Mouse (Mus musculus) intestine, postnatal 0 days (tissue): Measurements from ENCODE around the gene Tnik. TPM values are rescaled to one million over a fixed set of nuclear protein-coding genes. Genes with fewer than 3 reads are reported as not detected.

Experiments used
- ATAC-seq: fragments of 200-750 bp; cut with Nextera tagmentation; 2 replicates; pipeline ENCODE4 v1.8.0; 2017; ENCODE audit warnings: mild to moderate bottlenecking, moderate TSS enrichment, moderate library complexity
- H3K27ac ChIP-seq: fragments of 300-500 bp; sonication (generic); 2 replicates; pipeline ENCODE4 v1.5.1; 2014; ENCODE audit warnings: mild to moderate bottlenecking, low read depth, low read length, moderate library complexity
- H3K27me3 ChIP-seq: fragments of 300-500 bp; sonication (generic); replicated peaks from 2 replicates; pipeline ENCODE4 v1.6.1; 2014; ENCODE audit warnings: low read length, mixed read lengths; ENCODE audit not compliant: control insufficient read depth, insufficient read depth
- H3K36me3 ChIP-seq: fragments of 300-500 bp; sonication (generic); 2 replicates; pipeline ENCODE4 v1.6.1; 2014; ENCODE audit warnings: mild to moderate bottlenecking, moderate library complexity; ENCODE audit not compliant: control insufficient read depth, insufficient read depth
- H3K4me1 ChIP-seq: fragments of 300-500 bp; sonication (generic); replicated peaks from 2 replicates; pipeline ENCODE4 v1.6.1; 2014; ENCODE audit warnings: antibody characterized with exemption, low read length, mixed read lengths; ENCODE audit not compliant: control insufficient read depth, insufficient read depth
- H3K4me2 ChIP-seq: fragments of 300-500 bp; sonication (generic); replicated peaks from 2 replicates; pipeline ENCODE4 v1.6.1; 2014; ENCODE audit warnings: low read depth, mild to moderate bottlenecking, moderate library complexity
- H3K4me3 ChIP-seq: fragments of 300-500 bp; sonication (generic); 2 replicates; pipeline ENCODE4 v1.5.1; 2014; ENCODE audit warnings: low read depth, low read length
- H3K9ac ChIP-seq: fragments of 300-500 bp; sonication (generic); 2 replicates; pipeline ENCODE4 v1.6.1; 2014; ENCODE audit warnings: mild to moderate bottlenecking, low read depth, low read length
- H3K9me3 ChIP-seq: fragments of 300-500 bp; sonication (generic); 2 replicates; pipeline ENCODE4 v1.6.1; 2016; ENCODE audit warnings: mixed run types; ENCODE audit not compliant: control insufficient read depth
- CTCF ChIP-seq: sonication (generic); IDR thresholded peaks from 2 replicates; pipeline ENCODE4 v1.5.1; 2016; ENCODE audit warnings: low read depth, mild to moderate bottlenecking, control low read depth, antibody characterized with exemption, moderate library complexity
- WGBS: fragments of 180-500 bp; shearing (Covaris S2); extraction: QIAGEN DNeasy Blood & Tissue Kit; methylation state at CpG from one replicate; pipeline ENCODE4 v1.1.7; 2014; 5-methylcytosine and 5-hydroxymethylcytosine counted together
- polyA plus RNA-seq: library from polyadenylated mRNA; unstranded; fragments of >200 nt; fragmentation: Nextera tagmentation; extraction: Ambion mirVana; gene quantifications from 2 replicates; pipeline ENCODE4 v1.2.1, GENCODE M21; 2015

Gene Tnik
- polyA plus RNA-seq, 1 experiment from 2014 or later: 7.9 TPM

- no peak overlapping the region for H3K27ac ChIP-seq
- no peaks in the 10 kb centered on the region for H3K9me3 ChIP-seq
- 0 out of 2 replicates have a peak, but pooled peaks cover 8% of the 10 kb centered on the region for H3K4me1 ChIP-seq
- no peak for TF ChIP-seq CTCF
- peak; percentile 32; the same call in 1 of the 2 replicates for ATAC-seq
- 83% methylated on average over 4 of the region's 4 CpGs for WGBS
- no peaks in the 10 kb centered on the region for H3K27me3 ChIP-seq
- no peak overlapping the region for H3K4me2 ChIP-seq
- no peak overlapping the region for H3K9ac ChIP-seq
- H3K4me3 ChIP-seq: no peak overlapping the region
- H3K36me3 ChIP-seq: no peaks in the 10 kb centered on the region
Observed at GRCm38 (mm10) chr3:28236689-28237088, 26.3 kb upstream of the Tnik start.

- Histone ChIP-seq H3K4me3 (no peak overlapping the region), H3K4me1 (0 out of 2 replicates have a peak, but pooled peaks cover 4% of the 10 kb centered on the region), H3K9me3 (no peaks in the 10 kb centered on the region), H3K36me3 (no peaks in the 10 kb centered on the region), H3K4me2 (no peak overlapping the region), H3K9ac (no peak overlapping the region), H3K27ac (no peak overlapping the region), H3K27me3 (no peaks in the 10 kb centered on the region)
- peak; percentile 70 for ATAC-seq
- no peak for TF ChIP-seq CTCF
- WGBS: 42% methylated on average over 2 of the region's 2 CpGs
Observed at GRCm38 (mm10) chr3:28238136-28238535, 24.9 kb upstream of the Tnik start.

DNA sequence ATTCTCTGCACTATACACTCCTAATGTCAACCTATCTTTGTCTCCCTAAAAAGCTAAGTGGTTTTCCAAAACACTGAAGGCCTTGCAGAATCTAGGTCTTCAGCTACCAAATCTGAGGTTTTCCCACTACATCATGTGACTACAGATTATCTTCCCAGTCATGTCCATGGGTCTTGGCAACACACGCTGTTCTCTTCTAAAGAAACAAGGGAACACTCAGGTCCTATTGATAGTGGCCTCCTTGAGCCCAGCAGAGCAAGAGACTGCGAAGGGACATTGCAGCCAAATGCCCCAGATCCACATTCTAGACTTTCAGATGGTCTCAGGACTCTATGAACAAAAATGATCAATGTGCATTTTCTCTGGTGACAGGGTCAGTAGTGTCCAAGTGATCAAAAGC lies 20.5 kb upstream of the Tnik start:
- H3K4me3 ChIP-seq: no peak overlapping the region
- 95% methylated on average over 2 of the region's 2 CpGs for WGBS

GRCm38 (mm10) chr3:28244244-28244890 lies 18.6 kb upstream of the Tnik start:
- no peak overlapping the region for H3K4me2 ChIP-seq
- no peak for TF ChIP-seq CTCF

More for the DNA sequence above, 20.5 kb upstream of the Tnik start:
- Histone ChIP-seq H3K27ac (no peak overlapping the region), H3K27me3 (no peaks in the 10 kb centered on the region), H3K36me3 (no peaks in the 10 kb centered on the region), H3K9me3 (no peaks in the 10 kb centered on the region), H3K4me1 (no peaks in the 10 kb centered on the region), H3K4me2 (no peak overlapping the region), H3K9ac (no peak overlapping the region)
- ATAC-seq: no peak
- no peak for TF ChIP-seq CTCF

DNA sequence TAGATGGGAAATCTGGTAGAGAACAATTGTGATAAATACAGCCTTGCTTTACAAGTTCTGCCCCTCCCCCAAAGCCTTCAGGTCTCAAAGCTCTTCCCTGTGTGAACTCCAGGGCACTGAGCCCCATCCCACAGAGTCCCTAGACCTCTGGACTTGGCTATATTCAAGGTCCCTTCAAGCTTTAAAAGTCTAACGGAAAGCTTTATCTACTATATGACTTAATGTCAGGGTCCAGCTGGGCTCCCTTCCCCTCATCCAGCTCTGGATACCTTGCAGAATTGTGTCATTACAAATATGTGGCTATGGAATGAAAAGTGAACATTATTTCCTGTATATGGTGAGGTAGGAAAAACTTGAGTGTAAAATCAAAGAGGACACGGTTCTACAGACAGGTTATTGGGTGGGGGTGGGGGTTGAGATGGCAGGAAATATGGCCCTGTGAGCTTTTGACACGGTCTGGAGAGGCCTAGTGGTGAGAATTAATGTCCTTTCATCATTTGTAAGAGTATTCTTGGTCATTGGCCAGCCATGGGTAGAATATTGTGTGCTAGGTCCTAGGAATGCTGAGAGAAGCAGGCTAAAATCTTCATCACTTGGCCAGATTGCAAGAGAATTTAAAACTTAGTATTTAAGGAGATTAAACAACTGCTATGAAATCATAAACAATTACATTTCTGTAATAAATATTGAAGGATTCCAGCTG lies 14.6 kb upstream of the Tnik start:
- Histone ChIP-seq H3K4me1 (no peaks in the 10 kb centered on the region), H3K9ac (no peak overlapping the region), H3K27ac (no peak overlapping the region), H3K4me3 (no peak overlapping the region), H3K4me2 (no peak overlapping the region), H3K9me3 (no peaks in the 10 kb centered on the region), H3K27me3 (no peaks in the 10 kb centered on the region), H3K36me3 (no peaks in the 10 kb centered on the region)
- TF ChIP-seq CTCF: no peak
- 42% methylated on average over 3 of the region's 3 CpGs for WGBS
- no peak for ATAC-seq

More at GRCm38 (mm10) chr3:28244244-28244890, 18.6 kb upstream of the Tnik start:
- Histone ChIP-seq H3K9me3 (no peaks in the 10 kb centered on the region), H3K9ac (no peak overlapping the region), H3K36me3 (no peaks in the 10 kb centered on the region), H3K4me1 (no peaks in the 10 kb centered on the region), H3K4me3 (no peak overlapping the region), H3K27ac (no peak overlapping the region), H3K27me3 (no peaks in the 10 kb centered on the region)
- no peak for ATAC-seq
- WGBS: 60% methylated on average over 5 of the region's 5 CpGs

DNA sequence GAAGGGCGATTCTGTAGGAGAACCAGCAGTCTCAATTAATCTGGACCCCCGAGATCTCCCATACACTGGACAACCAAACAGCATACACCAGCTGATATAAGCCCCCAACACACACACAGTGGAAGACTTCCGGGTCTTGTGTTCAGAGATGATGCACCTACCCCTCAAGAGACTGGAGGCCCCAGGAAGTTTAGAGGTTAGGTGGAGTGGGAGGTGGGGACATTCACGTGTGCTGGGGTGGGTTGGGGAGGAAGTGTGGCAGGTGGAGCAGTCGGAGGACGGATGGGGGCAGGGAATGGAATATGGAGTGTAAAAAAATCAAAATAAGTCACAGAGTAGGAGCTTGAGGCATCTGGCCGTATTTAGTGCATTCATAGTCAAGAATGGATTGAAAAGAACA lies 7.3 kb upstream of the Tnik start:
- H3K9ac ChIP-seq: no peak overlapping the region
- no peaks in the 10 kb centered on the region for H3K36me3 ChIP-seq
- no peak for TF ChIP-seq CTCF
- no peak overlapping the region for H3K27ac ChIP-seq
- 88% methylated on average over 7 of the region's 7 CpGs for WGBS
- no peaks in the 10 kb centered on the region for H3K27me3 ChIP-seq
- H3K4me3 ChIP-seq: no peak overlapping the region
- ATAC-seq: no peak
- H3K9me3 ChIP-seq: no peaks in the 10 kb centered on the region
- H3K4me1 ChIP-seq: no peaks in the 10 kb centered on the region
- no peak overlapping the region for H3K4me2 ChIP-seq
